Mouse (Mus musculus) MEL (cell line): ENCODE measurements around the gene Fth1.
A peak's percentile ranks its signal among the peaks of the same experiment; 100 is the strongest.

Source experiments
- CTCF ChIP-seq, 3 experiments: IDR thresholded peaks in 2 of 3; conservative IDR thresholded peaks in 1 of 3; 2 replicates each; pipeline ENCODE4 v1.5.1; 2011 to 2012; ENCODE audit warnings: low read length in 3 of 3, low read depth in 2 of 3, mild to moderate bottlenecking in 2 of 3, improper control_type of control experiment in 1 of 3, inconsistent platforms in 1 of 3, mixed read lengths in 1 of 3, moderate library complexity in 1 of 3; ENCODE audit not compliant: control insufficient read depth in 1 of 3, insufficient read depth in 1 of 3, poor library complexity in 1 of 3, severe bottlenecking in 1 of 3
- ELF1 ChIP-seq: IDR thresholded peaks from 2 replicates; pipeline ENCODE4 v1.6.1; 2014; ENCODE audit warnings: low read depth, mild to moderate bottlenecking, inconsistent platforms, low read length, improper control_type of control experiment, moderate library complexity
- ETS1 ChIP-seq: IDR thresholded peaks from 2 replicates; pipeline ENCODE4 v1.6.1; 2012; ENCODE audit warnings: low read depth, mild to moderate bottlenecking, inconsistent platforms, low read length, improper control_type of control experiment, moderate library complexity
- GATA1 ChIP-seq: IDR thresholded peaks from 2 replicates; pipeline ENCODE4 v1.6.1; 2011; ENCODE audit warnings: low read depth, low read length, improper control_type of control experiment
- KAT2A ChIP-seq: conservative IDR thresholded peaks from 2 replicates; pipeline ENCODE4 v1.6.1; 2012; ENCODE audit warnings: low read depth, low read length, improper control_type of control experiment, inconsistent platforms
- MAX ChIP-seq: IDR thresholded peaks from 2 replicates; pipeline ENCODE4 v1.6.1; 2011; ENCODE audit warnings: low read length, improper control_type of control experiment
- MXI1 ChIP-seq: IDR thresholded peaks from 2 replicates; pipeline ENCODE4 v1.6.1; 2011; ENCODE audit warnings: mild to moderate bottlenecking, low read depth, low read length, improper control_type of control experiment
- NELFE ChIP-seq: IDR thresholded peaks from 2 replicates; pipeline ENCODE4 v1.6.1; 2011; ENCODE audit warnings: low read depth, low read length, improper control_type of control experiment
- NRF1 ChIP-seq: IDR thresholded peaks from 2 replicates; pipeline ENCODE4 v1.6.1; 2014; ENCODE audit warnings: low read depth, mild to moderate bottlenecking, inconsistent platforms, low read length, improper control_type of control experiment, moderate library complexity; ENCODE audit not compliant: poor library complexity, insufficient read depth, severe bottlenecking
- POLR2A ChIP-seq, 2 experiments: IDR thresholded peaks; 2 replicates each; pipeline ENCODE4 v1.6.1; 2011 to 2012; ENCODE audit warnings: low read length in 2 of 2, mild to moderate bottlenecking in 2 of 2, control low read depth in 1 of 2, improper control_type of control experiment in 1 of 2, low read depth in 1 of 2, moderate library complexity in 1 of 2; ENCODE audit not compliant: control insufficient read depth in 1 of 2, insufficient read depth in 1 of 2, poor library complexity in 1 of 2
- SIN3A ChIP-seq: IDR thresholded peaks from 2 replicates; pipeline ENCODE4 v1.6.1; 2012; ENCODE audit warnings: low read length, improper control_type of control experiment, inconsistent platforms
- USF1 ChIP-seq: IDR thresholded peaks from 2 replicates; pipeline ENCODE4 v1.6.1; 2014; ENCODE audit warnings: low read depth, mild to moderate bottlenecking, inconsistent platforms, low read length, improper control_type of control experiment, moderate library complexity
- ZKSCAN1 ChIP-seq: IDR thresholded peaks from 2 replicates; pipeline ENCODE4 v1.6.1; 2012; ENCODE audit warnings: low read depth, mild to moderate bottlenecking, inconsistent platforms, low read length, improper control_type of control experiment, moderate library complexity
- ZNF384 ChIP-seq: IDR thresholded peaks from 2 replicates; pipeline ENCODE4 v1.6.1; 2012; ENCODE audit warnings: low read depth, mild to moderate bottlenecking, inconsistent platforms, low read length, improper control_type of control experiment

DNA sequence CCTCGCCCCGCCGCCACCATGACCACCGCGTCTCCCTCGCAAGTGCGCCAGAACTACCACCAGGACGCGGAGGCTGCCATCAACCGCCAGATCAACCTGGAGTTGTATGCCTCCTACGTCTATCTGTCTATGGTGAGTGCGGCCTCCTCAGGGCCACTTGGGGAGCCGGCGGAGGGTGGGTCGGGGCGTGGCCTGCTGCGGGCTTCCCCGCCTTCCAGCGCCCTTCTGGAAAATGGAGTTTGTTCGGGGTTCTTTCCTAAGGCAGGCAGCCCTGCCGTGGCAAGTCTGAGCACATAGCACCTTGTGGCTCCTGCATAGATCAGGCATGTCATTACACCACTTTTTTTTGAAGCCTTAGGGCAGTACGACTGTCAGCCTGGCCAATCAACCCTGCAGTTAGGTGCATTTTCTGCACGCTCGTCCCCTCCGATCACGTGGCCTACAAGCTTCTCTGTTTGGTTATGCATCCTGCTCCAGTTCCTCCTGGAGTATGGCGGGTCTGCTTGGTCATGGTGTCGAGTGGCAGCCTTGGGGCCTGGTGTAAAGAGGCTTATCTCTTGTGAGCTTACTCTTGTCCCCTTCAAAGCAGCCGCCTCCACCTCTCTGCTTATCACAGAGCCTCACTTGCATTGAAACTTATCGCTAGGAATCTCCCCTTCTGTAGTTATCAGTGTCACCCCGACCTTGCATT, 2.6 kb downstream of the Fth1 start:
- peak; percentile 52; the same call in 1 of the 2 replicates for TF ChIP-seq KAT2A
- TF ChIP-seq POLR2A (IDR thresholded peaks at IDR 0.05; ENCODE audit: control insufficient read depth in 1 of 2, insufficient read depth in 1 of 2, low read depth in 1 of 2, low read length in 2 of 2, poor library complexity in 1 of 2), result peak in 1 of 2 experiments; percentile 41; a peak in 2 of 4 replicates
- no peak for TF ChIP-seq CTCF (IDR thresholded peaks at IDR 0.05 in 2 of 3, conservative IDR thresholded peaks at IDR 0.05 in 1 of 3; ENCODE audit: control insufficient read depth in 1 of 3, insufficient read depth in 1 of 3, low read depth in 2 of 3, low read length in 3 of 3, poor library complexity in 1 of 3, severe bottlenecking in 1 of 3)
- peak; percentile 96 for TF ChIP-seq MXI1
- peak; percentile 88 for TF ChIP-seq SIN3A
- peak; percentile 94 for TF ChIP-seq USF1
- TF ChIP-seq ZNF384, result no peak
- TF ChIP-seq NELFE, result no peak
- TF ChIP-seq ETS1, result peak; percentile 92
- peak; percentile 97 for TF ChIP-seq GATA1
- no peak for TF ChIP-seq ELF1
- TF ChIP-seq MAX, result peak; percentile 94
- TF ChIP-seq ZKSCAN1, result no peak
- no peak for TF ChIP-seq NRF1
